In genomic region chr19:46658348-46658747, GRCm38 (mm10) we compare ENCODE assay signal across 19 mouse cellular contexts. TPM values are rescaled to one million over a fixed set of nuclear protein-coding genes. Genes with fewer than 3 reads are reported as not detected.
"Had no signal": no experiment of that assay in that cellular context is flagged by ENCODE, and none has a peak within 500 bp of the region (broad histone marks: within the 10 kb centered on the region; RNA-seq: fewer than 3 reads in every experiment).

No protein-coding gene starts in this region.

- H3K9ac ChIP-seq: kidney, embryonic 15.5 days; limb, embryonic 12.5 days; limb, embryonic 15.5 days; neural tube, embryonic 12.5 days; neural tube, embryonic 15.5 days had no signal

- H3K4me1 ChIP-seq: limb, embryonic 15.5 days; neural tube, embryonic 12.5 days had no signal

- H3K4me2 ChIP-seq: kidney, embryonic 15.5 days; limb, embryonic 12.5 days; limb, embryonic 15.5 days; midbrain, embryonic 11.5 days; neural tube, embryonic 12.5 days; neural tube, embryonic 15.5 days had no signal

- H3K27ac ChIP-seq: kidney, embryonic 15.5 days; left cerebral cortex, adult 2 months; limb, embryonic 12.5 days; limb, embryonic 15.5 days; neural tube, embryonic 12.5 days; neural tube, embryonic 15.5 days had no signal

- H3K4me3 ChIP-seq: kidney, embryonic 15.5 days; left cerebral cortex, adult 2 months; limb, embryonic 12.5 days; limb, embryonic 15.5 days; neural tube, embryonic 12.5 days; neural tube, embryonic 15.5 days had no signal

- H3K9me3 ChIP-seq: kidney, embryonic 15.5 days; limb, embryonic 12.5 days; limb, embryonic 15.5 days; neural tube, embryonic 12.5 days; neural tube, embryonic 15.5 days had no signal

- DNase-seq: kidney, adult 11 months; layer of hippocampus, postnatal 36 days; lung, postnatal 4 days; thymus, adult 18-20 months had no signal

- H3K27me3 ChIP-seq: kidney, embryonic 15.5 days; limb, embryonic 12.5 days; limb, embryonic 15.5 days; neural tube, embryonic 12.5 days; neural tube, embryonic 15.5 days had no signal

RNA-seq across cellular contexts. Expression of gene Cyp17a1, which starts 14.6 kb away (rescaled TPM):
- total RNA-seq: layer of hippocampus, adult 8-10 months; layer of hippocampus, postnatal 10 days; layer of hippocampus, postnatal 36 days; left cerebral cortex, adult 2 months; left cerebral cortex, postnatal 14 days; megakaryocyte progenitor cell, adult 5-6 weeks; megakaryocyte-erythroid progenitor cell, adult 5-6 weeks; midbrain, postnatal 0 days had no signal
- polyA plus RNA-seq: limb, embryonic 12.5 days; midbrain, embryonic 11.5 days; midbrain, embryonic 14.5 days; midbrain, postnatal 0 days; neural tube, embryonic 12.5 days; neural tube, embryonic 15.5 days; urinary bladder, adult 2 months had no signal
